Mouse (Mus musculus) heart, embryonic 10.5 days (tissue): Measurements from ENCODE around the gene Syt16. TPM values are rescaled to one million over a fixed set of nuclear protein-coding genes. Genes with fewer than 3 reads are reported as not detected.

ENCODE experiments used
- DNase-seq: peaks from one replicate; pipeline ENCODE4 v3.0.0-alpha.2; 2017; ENCODE audit warnings: low spot score
- H3K27ac ChIP-seq: fragments of 300-500 bp; sonication (generic); 2 replicates; pipeline ENCODE4 v1.5.1; 2016; ENCODE audit warnings: mild to moderate bottlenecking
- H3K27me3 ChIP-seq: fragments of 300-500 bp; sonication (generic); 2 replicates; pipeline ENCODE4 v1.6.1; 2016; ENCODE audit warnings: mild to moderate bottlenecking; ENCODE audit not compliant: poor library complexity, insufficient read depth, severe bottlenecking
- H3K36me3 ChIP-seq: fragments of 300-500 bp; sonication (generic); 2 replicates; pipeline ENCODE4 v1.6.1; 2016; ENCODE audit warnings: mild to moderate bottlenecking, moderate library complexity
- H3K4me1 ChIP-seq: fragments of 300-500 bp; sonication (generic); 2 replicates; pipeline ENCODE4 v1.6.1; 2016; ENCODE audit warnings: mild to moderate bottlenecking
- H3K4me3 ChIP-seq: fragments of 300-500 bp; sonication (generic); 2 replicates; pipeline ENCODE4 v1.5.1; 2016; ENCODE audit warnings: mild to moderate bottlenecking, moderate library complexity
- H3K9me3 ChIP-seq: fragments of 300-500 bp; sonication (generic); 2 replicates; pipeline ENCODE4 v1.6.1; 2016; ENCODE audit warnings: mild to moderate bottlenecking, moderate library complexity
- WGBS: fragments of 180-500 bp; shearing (Covaris S2); methylation state at CpG from one replicate; pipeline ENCODE4 v1.1.7; 2016; 5-methylcytosine and 5-hydroxymethylcytosine counted together
- polyA plus RNA-seq: library from polyadenylated mRNA; unstranded; fragments of >200 nt; fragmentation: Nextera tagmentation; extraction: Ambion mirVana; gene quantifications from 2 replicates; pipeline ENCODE4 v1.2.1, GENCODE M21; 2016

Syt16 gene
- polyA plus RNA-seq, 1 experiment from 2014 or later, result 0.33 TPM

GRCm38 (mm10) chr12:74144385-74144784 lies 146.9 kb downstream of the Syt16 start:
- WGBS, result 57% methylated on average over 5 of the region's 5 CpGs
- Histone ChIP-seq H3K36me3 (no peaks in the 10 kb centered on the region), H3K27me3 (no peaks in the 10 kb centered on the region), H3K4me3 (no peak overlapping the region), H3K27ac (no peak overlapping the region), H3K4me1 (no peaks in the 10 kb centered on the region), H3K9me3 (no peaks in the 10 kb centered on the region)
- no peak for DNase-seq

GRCm38 (mm10) chr12:74160791-74161190 lies 163.3 kb downstream of the Syt16 start:
- Histone ChIP-seq H3K4me3 (no peak overlapping the region), H3K36me3 (no peaks in the 10 kb centered on the region), H3K27me3 (no peaks in the 10 kb centered on the region), H3K27ac (no peak overlapping the region), H3K9me3 (no peaks in the 10 kb centered on the region), H3K4me1 (no peaks in the 10 kb centered on the region)
- 80% methylated on average over 3 of the region's 3 CpGs for WGBS
- no peak for DNase-seq

GRCm38 (mm10) chr12:74163080-74163479 lies 165.6 kb downstream of the Syt16 start:
- H3K9me3 ChIP-seq, result no peaks in the 10 kb centered on the region
- H3K36me3 ChIP-seq, result no peaks in the 10 kb centered on the region
- DNase-seq, result no peak
- no peak overlapping the region for H3K4me3 ChIP-seq
- H3K4me1 ChIP-seq, result no peaks in the 10 kb centered on the region
- no peaks in the 10 kb centered on the region for H3K27me3 ChIP-seq
- WGBS, result 73% methylated on average over 2 of the region's 2 CpGs
- no peak overlapping the region for H3K27ac ChIP-seq

- Histone ChIP-seq H3K27me3 (no peaks in the 10 kb centered on the region), H3K27ac (no peak overlapping the region), H3K4me3 (no peak overlapping the region), H3K36me3 (no peaks in the 10 kb centered on the region), H3K9me3 (no peaks in the 10 kb centered on the region), H3K4me1 (no peaks in the 10 kb centered on the region)
- no peak for DNase-seq
- WGBS, result 61% methylated on average over 1 of the region's 1 CpGs
Observed at GRCm38 (mm10) chr12:74171257-74171656, 173.8 kb downstream of the Syt16 start.

GRCm38 (mm10) chr12:74173902-74174301 lies 176.4 kb downstream of the Syt16 start:
- WGBS, result 80% methylated on average over 3 of the region's 3 CpGs
- Histone ChIP-seq H3K4me1 (no peaks in the 10 kb centered on the region), H3K4me3 (no peak overlapping the region), H3K9me3 (no peaks in the 10 kb centered on the region), H3K36me3 (no peaks in the 10 kb centered on the region), H3K27me3 (no peaks in the 10 kb centered on the region), H3K27ac (no peak overlapping the region)
- no peak for DNase-seq

GRCm38 (mm10) chr12:74184596-74184995 lies 187.1 kb downstream of the Syt16 start:
- H3K9me3 ChIP-seq, result no peaks in the 10 kb centered on the region
- no peak overlapping the region for H3K27ac ChIP-seq
- no peak overlapping the region for H3K4me3 ChIP-seq
- H3K36me3 ChIP-seq, result no peaks in the 10 kb centered on the region
- no peaks in the 10 kb centered on the region for H3K27me3 ChIP-seq
- DNase-seq, result no peak
- no peaks in the 10 kb centered on the region for H3K4me1 ChIP-seq
- 68% methylated on average over 17 of the region's 17 CpGs for WGBS

- no peaks in the 10 kb centered on the region for H3K36me3 ChIP-seq
- no peak overlapping the region for H3K27ac ChIP-seq
- 82% methylated on average over 11 of the region's 11 CpGs for WGBS
Observed at GRCm38 (mm10) chr12:74188243-74188785, 190.9 kb downstream of the Syt16 start.

GRCm38 (mm10) chr12:74188815-74189214 lies 191.4 kb downstream of the Syt16 start:
- WGBS, result 59% methylated on average over 7 of the region's 7 CpGs
- no peak for DNase-seq
- H3K4me3 ChIP-seq, result no peak overlapping the region
- H3K27me3 ChIP-seq, result no peaks in the 10 kb centered on the region
- H3K9me3 ChIP-seq, result no peaks in the 10 kb centered on the region
- H3K36me3 ChIP-seq, result no peaks in the 10 kb centered on the region
- no peak overlapping the region for H3K27ac ChIP-seq
- H3K4me1 ChIP-seq, result no peaks in the 10 kb centered on the region

More at GRCm38 (mm10) chr12:74188243-74188785, 190.9 kb downstream of the Syt16 start:
- H3K27me3 ChIP-seq, result no peaks in the 10 kb centered on the region
- H3K9me3 ChIP-seq, result no peaks in the 10 kb centered on the region
- H3K4me1 ChIP-seq, result no peaks in the 10 kb centered on the region
- no peak for DNase-seq
- H3K4me3 ChIP-seq, result no peak overlapping the region

- H3K4me1 ChIP-seq, result no peaks in the 10 kb centered on the region
- WGBS, result 86% methylated on average over 4 of the region's 4 CpGs
- no peaks in the 10 kb centered on the region for H3K27me3 ChIP-seq
- H3K4me3 ChIP-seq, result no peak overlapping the region
- no peak for DNase-seq
- H3K9me3 ChIP-seq, result no peaks in the 10 kb centered on the region
- H3K27ac ChIP-seq, result no peak overlapping the region
- no peaks in the 10 kb centered on the region for H3K36me3 ChIP-seq
Observed at GRCm38 (mm10) chr12:74189840-74190239, 192.4 kb downstream of the Syt16 start.

- Histone ChIP-seq H3K4me3 (no peak overlapping the region), H3K9me3 (no peaks in the 10 kb centered on the region), H3K36me3 (no peaks in the 10 kb centered on the region), H3K27me3 (no peaks in the 10 kb centered on the region), H3K27ac (no peak overlapping the region), H3K4me1 (no peaks in the 10 kb centered on the region)
- 83% methylated on average over 5 of the region's 5 CpGs for WGBS
- no peak for DNase-seq
Observed at GRCm38 (mm10) chr12:74190297-74190696, 192.8 kb downstream of the Syt16 start.

GRCm38 (mm10) chr12:74192552-74192951 lies 195.1 kb downstream of the Syt16 start:
- Histone ChIP-seq H3K4me1 (no peaks in the 10 kb centered on the region), H3K36me3 (no peaks in the 10 kb centered on the region), H3K9me3 (no peaks in the 10 kb centered on the region), H3K27me3 (no peaks in the 10 kb centered on the region), H3K27ac (no peak overlapping the region), H3K4me3 (no peak overlapping the region)
- 82% methylated on average over 4 of the region's 4 CpGs for WGBS
- no peak for DNase-seq

- Histone ChIP-seq H3K27me3 (no peaks in the 10 kb centered on the region), H3K27ac (no peak overlapping the region)
- 84% methylated on average over 5 of the region's 5 CpGs for WGBS
Observed at GRCm38 (mm10) chr12:74201410-74201809, 203.9 kb downstream of the Syt16 start.

GRCm38 (mm10) chr12:74202431-74203042 lies 205.1 kb downstream of the Syt16 start:
- no peaks in the 10 kb centered on the region for H3K9me3 ChIP-seq
- WGBS, result 89% methylated on average over 6 of the region's 6 CpGs
- H3K4me1 ChIP-seq, result no peaks in the 10 kb centered on the region
- no peak overlapping the region for H3K4me3 ChIP-seq
- H3K27ac ChIP-seq, result no peak overlapping the region
- H3K36me3 ChIP-seq, result no peaks in the 10 kb centered on the region
- DNase-seq, result no peak
- H3K27me3 ChIP-seq, result no peaks in the 10 kb centered on the region

More at GRCm38 (mm10) chr12:74201410-74201809, 203.9 kb downstream of the Syt16 start:
- DNase-seq, result no peak
- no peaks in the 10 kb centered on the region for H3K36me3 ChIP-seq
- no peaks in the 10 kb centered on the region for H3K9me3 ChIP-seq
- H3K4me3 ChIP-seq, result no peak overlapping the region
- no peaks in the 10 kb centered on the region for H3K4me1 ChIP-seq

- Histone ChIP-seq H3K4me3 (no peak overlapping the region), H3K9me3 (no peaks in the 10 kb centered on the region), H3K4me1 (no peaks in the 10 kb centered on the region), H3K27ac (no peak overlapping the region), H3K36me3 (no peaks in the 10 kb centered on the region), H3K27me3 (no peaks in the 10 kb centered on the region)
- no peak for DNase-seq
- WGBS, result 54% methylated on average over 3 of the region's 3 CpGs
Observed at GRCm38 (mm10) chr12:74212156-74212555, 214.7 kb downstream of the Syt16 start.
